Mouse (Mus musculus) neural tube, embryonic 11.5 days (tissue): ENCODE measurements around the gene Pigg. TPM values are rescaled to one million over a fixed set of nuclear protein-coding genes. Genes with fewer than 3 reads are reported as not detected.

Experiments used
- ATAC-seq: fragments of 200-750 bp; cut with Nextera tagmentation; 2 replicates; pipeline ENCODE4 v1.8.0; 2017; ENCODE audit warnings: moderate number of reproducible peaks, mild to moderate bottlenecking, moderate TSS enrichment, moderate library complexity; ENCODE audit not compliant: insufficient read depth, low FRiP score, low TSS enrichment
- DNase-seq: peaks from one replicate; pipeline ENCODE4 v3.0.0-alpha.2; 2015; ENCODE audit warnings: low spot score
- H3K27ac ChIP-seq: fragments of 300-500 bp; sonication (generic); 2 replicates; pipeline ENCODE4 v1.5.1; 2014; ENCODE audit warnings: low read depth, mild to moderate bottlenecking, low read length
- H3K27me3 ChIP-seq: fragments of 300-500 bp; sonication (generic); 2 replicates; pipeline ENCODE4 v1.6.1; 2014; ENCODE audit warnings: mild to moderate bottlenecking, low read length, mixed read lengths; ENCODE audit not compliant: control insufficient read depth, insufficient read depth
- H3K36me3 ChIP-seq: fragments of 300-500 bp; sonication (generic); 2 replicates; pipeline ENCODE4 v1.6.1; 2014; ENCODE audit warnings: mild to moderate bottlenecking, low read length, moderate library complexity, mixed read lengths; ENCODE audit not compliant: control insufficient read depth, insufficient read depth
- H3K4me1 ChIP-seq: fragments of 300-500 bp; sonication (generic); 2 replicates; pipeline ENCODE4 v1.6.1; 2014; ENCODE audit warnings: low read length, mixed read lengths; ENCODE audit not compliant: control insufficient read depth, insufficient read depth
- H3K4me2 ChIP-seq: fragments of 300-500 bp; sonication (generic); 2 replicates; pipeline ENCODE4 v1.6.1; 2014; ENCODE audit warnings: low read depth, mild to moderate bottlenecking, moderate library complexity
- H3K4me3 ChIP-seq: fragments of 300-500 bp; sonication (generic); 2 replicates; pipeline ENCODE4 v1.5.1; 2014; ENCODE audit warnings: low read depth, low read length
- H3K9ac ChIP-seq: fragments of 300-500 bp; sonication (generic); 2 replicates; pipeline ENCODE4 v1.6.1; 2014; ENCODE audit warnings: mild to moderate bottlenecking, low read length
- H3K9me3 ChIP-seq: fragments of 300-500 bp; sonication (generic); 2 replicates; pipeline ENCODE4 v1.6.1; 2016; ENCODE audit warnings: low read length; ENCODE audit not compliant: control insufficient read depth
- WGBS: fragments of 180-500 bp; shearing (Covaris S2); extraction: QIAGEN DNeasy Blood & Tissue Kit; methylation state at CpG from one replicate; pipeline ENCODE4 v1.1.7; 2014; 5-methylcytosine and 5-hydroxymethylcytosine counted together
- polyA plus RNA-seq: library from polyadenylated mRNA; unstranded; fragments of >200 nt; fragmentation: Nextera tagmentation; extraction: Ambion mirVana; gene quantifications from 2 replicates; pipeline ENCODE4 v1.2.1, GENCODE M21; 2014

Pigg gene
- polyA plus RNA-seq, 1 experiment from 2014 or later, result 3.6 TPM

DNA sequence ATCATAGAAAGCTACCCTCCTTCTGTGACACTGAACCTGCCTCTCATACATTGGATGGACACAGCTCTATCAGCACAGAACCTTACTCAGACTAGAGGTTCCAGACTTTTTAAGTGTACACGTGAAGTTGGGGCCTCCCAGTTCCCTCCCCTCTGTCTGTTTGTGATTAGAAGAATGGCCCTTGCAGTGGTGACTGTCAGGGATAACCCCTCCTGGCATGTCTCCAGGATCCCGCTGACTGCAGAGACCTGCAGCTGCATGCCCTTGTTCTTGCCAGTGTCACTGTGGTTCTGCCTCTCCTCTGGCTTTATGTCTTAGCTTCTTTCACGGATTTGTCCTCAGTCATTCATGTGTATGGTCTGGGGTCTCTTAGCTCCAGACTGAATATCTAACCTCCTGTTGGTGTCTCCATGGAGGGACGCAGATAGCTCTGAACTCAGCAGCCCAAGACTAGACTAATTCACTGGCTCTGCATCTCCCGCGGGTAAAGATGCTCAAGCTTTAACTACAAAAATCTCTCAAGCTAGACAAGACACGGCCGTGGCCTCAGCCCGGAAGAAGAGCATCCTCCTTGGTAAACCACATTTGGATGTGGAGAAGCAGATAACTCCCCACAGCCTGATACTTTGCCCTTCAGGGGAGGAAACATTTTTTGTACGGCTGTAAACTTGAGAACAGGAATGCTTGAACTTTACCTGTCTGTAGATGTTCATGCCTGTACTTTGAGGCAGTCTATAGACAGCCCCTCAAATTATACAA lies 33.1 kb downstream of the Pigg start:
- no peaks in the 10 kb centered on the region for H3K9me3 ChIP-seq
- H3K9ac ChIP-seq, result no peak overlapping the region
- H3K27ac ChIP-seq, result no peak overlapping the region
- H3K4me3 ChIP-seq, result no peak overlapping the region
- no peaks in the 10 kb centered on the region for H3K36me3 ChIP-seq
- DNase-seq (no peak), ATAC-seq (no peak)
- H3K27me3 ChIP-seq, result no peaks in the 10 kb centered on the region
- 90% methylated on average over 10 of the region's 10 CpGs for WGBS
- no peaks in the 10 kb centered on the region for H3K4me1 ChIP-seq
- no peak overlapping the region for H3K4me2 ChIP-seq

- no peaks in the 10 kb centered on the region for H3K9me3 ChIP-seq
- H3K4me1 ChIP-seq, result no peaks in the 10 kb centered on the region
- H3K36me3 ChIP-seq, result no peaks in the 10 kb centered on the region
- H3K4me2 ChIP-seq, result no peak overlapping the region
- H3K4me3 ChIP-seq, result no peak overlapping the region
- WGBS, result 86% methylated on average over 6 of the region's 6 CpGs
- no peaks in the 10 kb centered on the region for H3K27me3 ChIP-seq
- DNase-seq (no peak), ATAC-seq (no peak)
- H3K9ac ChIP-seq, result no peak overlapping the region
- H3K27ac ChIP-seq, result no peak overlapping the region
Measured at GRCm38 (mm10) chr5:108347843-108348242, 35.4 kb downstream of the Pigg start.

- no peak overlapping the region for H3K9ac ChIP-seq
- no peak overlapping the region for H3K4me2 ChIP-seq
- WGBS, result 95% methylated on average over 9 of the region's 9 CpGs
- H3K36me3 ChIP-seq, result no peaks in the 10 kb centered on the region
- no peaks in the 10 kb centered on the region for H3K4me1 ChIP-seq
- DNase-seq, result no peak
- no peak overlapping the region for H3K27ac ChIP-seq
- H3K4me3 ChIP-seq, result no peak overlapping the region
- no peak for ATAC-seq
- no peaks in the 10 kb centered on the region for H3K27me3 ChIP-seq
- no peaks in the 10 kb centered on the region for H3K9me3 ChIP-seq
Measured at GRCm38 (mm10) chr5:108349511-108350148, 37.2 kb downstream of the Pigg start.

DNA sequence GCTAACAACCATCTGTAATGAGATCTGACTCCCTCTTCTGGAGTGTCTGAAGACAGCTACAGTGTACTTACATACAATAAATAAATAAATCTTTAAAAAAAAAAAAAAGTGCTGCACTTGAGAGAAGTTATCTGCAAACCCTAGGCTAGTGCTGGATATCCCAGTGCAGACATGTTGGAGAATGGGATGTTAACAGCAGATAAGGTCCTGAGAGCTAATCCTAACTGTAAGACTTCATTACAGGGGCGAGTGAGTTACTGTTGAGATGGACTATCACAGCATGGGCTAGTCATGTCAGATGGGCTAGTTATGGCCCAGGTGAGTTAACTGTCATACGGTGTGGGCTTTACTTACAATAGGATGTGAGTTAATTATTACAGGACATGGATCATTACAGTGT lies 41.6 kb downstream of the Pigg start:
- H3K9ac ChIP-seq, result no peak overlapping the region
- ATAC-seq (no peak), DNase-seq (no peak)
- H3K27ac ChIP-seq, result no peak overlapping the region
- H3K4me3 ChIP-seq, result no peak overlapping the region
- no peaks in the 10 kb centered on the region for H3K27me3 ChIP-seq
- H3K9me3 ChIP-seq, result no peaks in the 10 kb centered on the region
- H3K36me3 ChIP-seq, result no peaks in the 10 kb centered on the region
- no peak overlapping the region for H3K4me2 ChIP-seq
- 87% methylated on average over 2 of the region's 2 CpGs for WGBS
- H3K4me1 ChIP-seq, result no peaks in the 10 kb centered on the region

DNA sequence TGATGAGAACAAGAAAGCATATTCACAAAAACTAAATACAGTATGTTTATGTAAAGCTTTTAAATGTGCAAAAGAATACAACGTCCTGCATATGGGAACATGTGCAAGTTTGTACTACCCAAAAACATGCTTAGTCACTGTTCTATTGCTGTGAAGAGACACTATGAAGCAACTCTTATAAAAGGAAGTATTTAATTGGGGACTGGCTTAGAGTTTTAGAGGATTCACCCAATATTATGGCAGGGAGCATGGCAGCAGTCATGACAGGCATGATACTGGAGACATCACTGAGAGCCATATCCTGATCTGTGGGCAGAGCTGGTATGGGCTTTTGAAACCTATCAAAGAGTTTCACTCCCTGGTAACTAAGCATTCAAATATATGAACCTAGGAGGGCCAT lies 45.5 kb downstream of the Pigg start:
- no peak for ATAC-seq
- 89% methylated on average over 1 of the region's 1 CpGs for WGBS

DNA sequence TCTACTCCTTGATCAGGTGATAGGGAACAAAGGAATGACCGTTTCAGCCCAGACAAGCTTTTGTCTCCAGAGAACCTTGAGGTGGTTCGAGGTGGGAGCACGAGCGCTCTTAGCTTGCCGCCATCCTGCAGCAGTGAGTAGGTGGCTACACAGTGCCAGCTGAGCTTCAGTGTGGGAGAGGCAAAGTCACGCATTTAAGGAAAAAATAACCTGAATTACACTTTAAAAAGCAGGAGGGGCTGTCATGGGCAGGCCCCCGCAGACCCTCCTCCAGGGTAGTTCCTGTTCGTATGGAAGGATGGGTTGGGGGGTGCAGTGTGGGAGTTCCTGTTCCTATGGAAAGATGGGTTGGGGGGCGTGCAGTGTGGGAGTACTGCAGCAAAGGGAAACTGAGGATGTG lies 47.1 kb downstream of the Pigg start:
- peaks cover 10% of the 10 kb centered on the region for H3K27me3 ChIP-seq
- H3K9ac ChIP-seq, result no peak overlapping the region
- no peaks in the 10 kb centered on the region for H3K4me1 ChIP-seq
- no peaks in the 10 kb centered on the region for H3K36me3 ChIP-seq
- H3K27ac ChIP-seq, result no peak overlapping the region
- WGBS, result 87% methylated on average over 9 of the region's 9 CpGs
- no peak overlapping the region for H3K4me2 ChIP-seq
- no peak overlapping the region for H3K4me3 ChIP-seq
- H3K9me3 ChIP-seq, result no peaks in the 10 kb centered on the region
- DNase-seq (no peak), ATAC-seq (no peak)

More for the DNA sequence above, 45.5 kb downstream of the Pigg start:
- no peaks in the 10 kb centered on the region for H3K36me3 ChIP-seq
- no peak overlapping the region for H3K4me2 ChIP-seq
- H3K4me1 ChIP-seq, result no peaks in the 10 kb centered on the region
- no peak for DNase-seq
- no peaks in the 10 kb centered on the region for H3K27me3 ChIP-seq
- no peak overlapping the region for H3K4me3 ChIP-seq
- H3K9ac ChIP-seq, result no peak overlapping the region
- no peaks in the 10 kb centered on the region for H3K9me3 ChIP-seq
- no peak overlapping the region for H3K27ac ChIP-seq

- Histone ChIP-seq H3K4me3 (no peak overlapping the region), H3K9me3 (no peaks in the 10 kb centered on the region), H3K27me3 (peaks cover 17% of the 10 kb centered on the region), H3K36me3 (no peaks in the 10 kb centered on the region), H3K4me2 (no peak overlapping the region), H3K9ac (no peak overlapping the region), H3K27ac (no peak overlapping the region), H3K4me1 (no peaks in the 10 kb centered on the region)
- ATAC-seq, result no peak
- no peak for DNase-seq
- 89% methylated on average over 4 of the region's 4 CpGs for WGBS
Measured at GRCm38 (mm10) chr5:108360211-108360610, 47.8 kb downstream of the Pigg start.

GRCm38 (mm10) chr5:108362330-108362729 lies 49.9 kb downstream of the Pigg start:
- Histone ChIP-seq H3K36me3 (no peaks in the 10 kb centered on the region), H3K27ac (no peak overlapping the region), H3K4me1 (peaks cover 6% of the 10 kb centered on the region), H3K9ac (no peak overlapping the region), H3K27me3 (peaks cover 38% of the 10 kb centered on the region), H3K9me3 (no peaks in the 10 kb centered on the region), H3K4me3 (no peak overlapping the region), H3K4me2 (no peak overlapping the region)
- DNase-seq (no peak), ATAC-seq (no peak)
- WGBS, result 32% methylated on average over 3 of the region's 3 CpGs
